Mouse (Mus musculus) T-helper 1 cell (primary cell): Measurements from ENCODE around the gene Med29.

ENCODE experiments used
- in situ Hi-C: fragments of 300-600 bp; cut with MboI, MseI; formaldehyde crosslinking; loops from one replicate; pipeline ENCODE4 v1.15.1; 2025; ENCODE audit warnings: high pct_unique_total_duplicates

Gene Med29

GRCm38 (mm10) chr7:28392429-28393271 is at the start of gene Med29, which contains the start of gene Paf1:
Gene Med29 (minus strand): TSS chr7:28392708.
Gene Paf1 (plus strand): TSS chr7:28392951.
- in situ Hi-C loops: no loop called here

- in situ Hi-C loops: no loop called here
These were observed 49.4 kb upstream of the Med29 start for GRCm38 (mm10) chr7:28441776-28442485.

GRCm38 (mm10) chr7:28440739-28441138 is 48.2 kb upstream of the Med29 start:
- in situ Hi-C loops: no loop called here

GRCm38 (mm10) chr7:28438771-28439170 is 46.3 kb upstream of the Med29 start:
- in situ Hi-C loops: no loop called here

GRCm38 (mm10) chr7:28437964-28438363 is 45.5 kb upstream of the Med29 start:
- in situ Hi-C loops: no loop called here

DNA sequence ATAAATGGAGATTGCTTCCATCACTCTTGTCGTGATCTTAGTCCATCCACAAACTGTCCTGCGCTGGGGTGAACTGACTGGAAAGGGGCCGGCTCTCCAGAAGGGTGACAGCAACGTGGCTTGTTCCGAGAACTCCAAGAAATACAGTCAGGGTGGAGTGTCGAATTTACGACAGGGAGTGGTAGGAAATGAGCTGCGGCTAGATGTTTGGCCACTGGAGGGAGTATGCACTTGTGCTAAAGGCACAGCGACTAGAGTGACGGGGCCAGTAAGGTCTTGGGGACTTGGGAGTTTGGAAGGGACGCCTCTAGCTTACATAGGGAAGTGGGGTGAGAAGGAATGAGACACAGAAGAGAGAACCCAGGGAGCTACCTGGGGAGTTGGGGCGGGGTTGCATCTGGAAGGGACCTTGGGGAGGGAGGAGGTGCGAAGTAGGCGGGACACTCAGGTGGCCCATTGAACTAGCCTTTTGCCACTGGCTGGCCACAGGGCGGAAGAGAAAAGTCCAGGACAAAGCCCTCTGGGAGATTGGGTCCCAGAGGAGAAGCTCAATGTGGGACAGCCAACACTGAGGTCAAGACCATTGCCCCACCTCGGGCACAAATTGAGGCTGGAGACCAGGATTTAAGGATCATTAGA is 44.5 kb upstream of the Med29 start, which contains the start of gene Gmfg:
TSS of gene Gmfg (plus strand) at position 516 of the 639 bp plus-strand sequence.
- in situ Hi-C loops: no loop called here

- in situ Hi-C loops: no loop called here
These were observed 43.9 kb upstream of the Med29 start for GRCm38 (mm10) chr7:28436271-28436904.

GRCm38 (mm10) chr7:28435660-28436259 is 43.3 kb upstream of the Med29 start:
- in situ Hi-C loops: no loop called here

GRCm38 (mm10) chr7:28432252-28432651 is 39.7 kb upstream of the Med29 start:
- in situ Hi-C loops: no loop called here

GRCm38 (mm10) chr7:28430512-28430911 is 38.0 kb upstream of the Med29 start:
- in situ Hi-C loops: no loop called here

DNA sequence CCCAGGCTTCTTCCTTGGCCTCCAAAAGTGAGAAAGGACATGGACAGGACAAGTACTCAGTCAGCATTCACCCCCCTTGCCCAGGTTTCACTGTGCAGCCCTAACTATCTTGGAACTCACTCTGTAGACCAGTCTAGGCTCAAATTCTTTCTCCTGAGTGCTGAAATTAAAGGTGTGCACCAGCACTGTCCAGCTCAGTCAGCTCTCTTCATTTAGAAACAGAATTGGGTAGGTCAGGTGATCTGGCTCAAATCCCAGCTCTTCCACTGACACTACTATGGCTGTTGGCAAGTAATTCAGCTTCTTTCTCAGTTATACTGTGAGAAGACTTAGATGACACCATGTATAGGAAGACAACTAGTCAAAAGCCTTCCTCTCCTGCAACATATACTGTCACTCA is 35.2 kb upstream of the Med29 start:
- in situ Hi-C loops: no loop called here

DNA sequence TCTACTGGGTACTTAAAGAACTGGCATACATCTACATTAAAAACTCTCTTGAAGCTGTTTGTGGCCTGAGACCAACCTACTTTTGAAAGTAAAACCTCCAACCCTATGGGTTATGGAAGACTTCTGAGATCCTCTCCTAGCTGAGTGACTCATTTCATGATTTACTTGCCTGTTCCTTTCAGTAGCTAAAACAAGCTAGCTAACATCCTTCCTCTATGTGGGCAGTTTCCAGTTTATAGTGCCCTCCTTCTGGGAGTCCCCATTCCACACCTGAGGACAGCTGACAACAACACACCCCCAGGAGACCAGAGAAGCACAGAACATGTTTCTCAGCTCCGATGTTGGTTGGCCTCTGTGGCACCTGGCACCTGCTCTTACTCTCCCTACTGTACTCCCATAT is 30.5 kb upstream of the Med29 start:
- in situ Hi-C loops: no loop called here

- in situ Hi-C loops: no loop called here
These were observed 26.9 kb upstream of the Med29 start for GRCm38 (mm10) chr7:28419416-28419815.

DNA sequence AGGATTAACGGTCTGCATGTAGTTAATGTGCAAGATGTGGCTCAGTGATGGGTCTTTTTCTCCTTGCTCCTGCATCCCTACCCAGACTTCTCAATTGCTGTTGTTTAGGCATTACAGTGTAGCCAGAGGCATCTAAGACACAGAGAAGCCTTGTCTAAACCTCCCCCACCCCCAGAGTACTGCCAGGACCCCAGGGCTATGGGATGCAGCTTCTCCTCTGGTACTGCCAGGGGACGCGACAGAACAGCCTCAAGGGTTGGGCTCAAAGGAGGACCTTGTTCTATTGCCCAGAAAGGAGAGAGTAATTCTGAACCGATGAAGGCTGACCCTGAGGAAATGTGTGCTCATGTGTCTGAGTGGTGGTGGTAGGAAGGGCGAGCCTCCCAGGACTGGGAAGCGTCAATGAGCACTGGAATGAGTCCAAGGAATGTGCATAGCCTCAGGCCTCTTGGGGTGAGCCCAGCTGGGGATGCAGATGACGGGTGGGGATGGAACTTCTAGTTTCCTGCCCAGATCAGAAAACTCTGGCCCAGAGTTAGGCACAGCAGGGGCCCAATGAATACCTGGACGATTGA is 25.7 kb upstream of the Med29 start:
- in situ Hi-C loops: no loop called here

DNA sequence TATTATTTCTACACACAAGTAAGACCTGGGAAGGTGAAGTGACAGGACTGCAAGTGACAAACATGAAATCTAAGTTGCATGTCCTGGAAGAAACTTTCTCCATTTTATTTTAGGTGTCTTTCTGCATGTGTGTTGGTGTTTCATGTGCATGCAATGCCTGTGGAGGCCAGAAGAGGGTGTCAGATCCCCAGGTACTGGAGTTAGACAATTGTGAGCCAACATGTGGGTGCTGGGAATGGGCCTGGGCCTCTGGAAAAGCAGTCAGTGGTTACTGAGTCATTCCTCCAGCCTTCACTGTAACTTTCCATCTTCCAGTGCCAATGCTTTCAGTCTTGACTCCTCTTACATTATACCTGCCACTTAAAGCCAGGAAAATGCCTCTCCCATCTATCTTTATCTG is 24.9 kb upstream of the Med29 start:
- in situ Hi-C loops: no loop called here

- in situ Hi-C loops: no loop called here
These were observed 20.3 kb upstream of the Med29 start for GRCm38 (mm10) chr7:28412826-28413225.

GRCm38 (mm10) chr7:28410841-28411475 is 18.4 kb upstream of the Med29 start:
- in situ Hi-C loops: no loop called here

- in situ Hi-C loops: no loop called here
These were observed 9.4 kb upstream of the Med29 start for GRCm38 (mm10) chr7:28401942-28402341.

DNA sequence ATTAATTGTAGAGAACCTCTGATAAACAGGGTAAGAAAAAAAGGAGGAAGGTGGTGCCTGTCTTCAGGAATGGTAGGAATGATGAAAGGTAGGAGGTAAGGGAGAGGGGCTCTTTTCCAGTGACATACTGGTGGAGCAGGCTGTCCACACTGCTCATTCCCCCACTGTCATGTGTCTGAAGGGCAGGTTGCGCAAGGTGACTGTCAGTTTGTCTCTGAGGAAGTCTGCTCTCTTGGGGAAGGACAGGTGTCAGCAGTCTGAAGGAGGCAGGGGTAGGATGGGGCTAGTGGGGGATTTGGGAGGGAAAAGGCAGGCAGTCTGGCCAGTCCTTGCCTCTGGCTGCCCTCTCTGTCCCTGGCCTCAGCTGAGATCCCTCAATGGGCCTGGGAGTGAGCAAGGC is 8.5 kb upstream of the Med29 start:
- in situ Hi-C loops: no loop called here

GRCm38 (mm10) chr7:28398696-28399340 is 6.3 kb upstream of the Med29 start:
- in situ Hi-C loops: no loop called here
